Mouse (Mus musculus): Measurements from ENCODE around the gene Capn2.
A peak's percentile ranks its signal among the peaks of the same experiment; 100 is the strongest.

Capn2 gene

DNA sequence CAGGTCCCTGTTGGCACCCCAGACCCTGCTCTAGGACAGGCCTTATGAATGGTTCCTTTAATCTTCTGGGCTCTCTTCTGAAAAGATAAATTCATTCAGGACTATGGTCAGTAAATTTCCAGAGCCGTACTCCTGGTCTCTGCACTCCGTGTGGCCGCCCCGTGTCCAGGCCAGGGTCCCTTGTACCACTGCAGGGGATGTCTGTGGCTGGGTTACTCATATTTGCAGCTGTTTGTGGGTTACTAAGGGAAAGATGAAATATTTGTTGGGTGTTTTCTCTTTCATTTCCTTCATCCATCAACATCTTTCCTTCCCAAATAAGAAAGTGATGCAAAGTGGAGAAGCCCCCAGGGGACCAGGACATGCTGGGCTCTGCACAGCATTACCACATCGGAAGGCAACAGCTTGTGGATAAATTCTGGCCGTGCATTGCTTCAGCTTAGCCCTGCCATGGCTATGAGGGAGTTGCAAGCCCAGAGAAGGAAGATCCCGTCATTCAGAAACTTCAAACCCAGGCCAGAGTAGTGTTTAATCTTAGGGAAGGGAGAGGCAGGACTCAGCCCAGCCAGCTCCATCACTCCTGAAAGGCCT, 15.5 kb downstream of the Capn2 start:
- DNase-seq, result no peak

DNA sequence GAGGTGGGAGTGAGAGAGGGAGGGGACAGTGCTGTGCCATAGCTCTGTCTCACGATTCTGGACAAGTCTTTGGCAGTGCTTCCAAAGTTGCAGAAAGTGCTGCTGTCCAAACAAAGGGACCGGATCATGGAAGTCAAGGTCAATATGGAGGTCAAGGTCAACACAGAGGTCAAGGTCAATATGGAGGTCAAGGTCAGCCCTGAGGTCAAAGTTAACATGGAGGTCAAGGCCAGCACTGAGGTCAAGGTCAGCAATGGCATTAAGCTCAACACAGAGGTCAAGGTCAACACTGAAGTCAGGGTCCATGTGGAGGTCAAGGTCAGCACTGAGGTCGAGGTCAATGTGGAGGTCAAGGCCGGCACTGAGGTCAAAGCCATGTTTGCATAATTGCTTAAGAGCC, 16.6 kb downstream of the Capn2 start:
- DNase-seq, result no peak

DNA sequence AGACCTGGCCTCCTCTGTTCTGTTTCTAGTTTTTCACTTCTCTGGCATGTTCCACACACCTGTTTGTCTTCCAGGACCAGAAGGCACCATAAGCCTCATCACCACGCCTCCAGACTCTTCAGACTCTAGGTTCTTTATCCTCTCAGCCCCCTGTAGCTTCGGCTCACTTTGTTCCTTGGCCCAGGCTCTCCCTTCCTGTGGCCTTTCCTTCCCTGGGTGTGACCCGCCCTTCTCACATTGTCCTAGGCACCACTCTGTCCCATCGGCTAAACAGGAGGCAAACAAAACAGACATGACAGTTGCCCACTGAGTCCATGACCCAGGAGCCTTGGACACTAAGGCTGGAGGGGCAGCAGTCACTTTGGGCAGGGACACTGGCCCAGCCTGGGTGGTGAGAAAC, 17.2 kb downstream of the Capn2 start:
- DNase-seq, result no peak

DNA sequence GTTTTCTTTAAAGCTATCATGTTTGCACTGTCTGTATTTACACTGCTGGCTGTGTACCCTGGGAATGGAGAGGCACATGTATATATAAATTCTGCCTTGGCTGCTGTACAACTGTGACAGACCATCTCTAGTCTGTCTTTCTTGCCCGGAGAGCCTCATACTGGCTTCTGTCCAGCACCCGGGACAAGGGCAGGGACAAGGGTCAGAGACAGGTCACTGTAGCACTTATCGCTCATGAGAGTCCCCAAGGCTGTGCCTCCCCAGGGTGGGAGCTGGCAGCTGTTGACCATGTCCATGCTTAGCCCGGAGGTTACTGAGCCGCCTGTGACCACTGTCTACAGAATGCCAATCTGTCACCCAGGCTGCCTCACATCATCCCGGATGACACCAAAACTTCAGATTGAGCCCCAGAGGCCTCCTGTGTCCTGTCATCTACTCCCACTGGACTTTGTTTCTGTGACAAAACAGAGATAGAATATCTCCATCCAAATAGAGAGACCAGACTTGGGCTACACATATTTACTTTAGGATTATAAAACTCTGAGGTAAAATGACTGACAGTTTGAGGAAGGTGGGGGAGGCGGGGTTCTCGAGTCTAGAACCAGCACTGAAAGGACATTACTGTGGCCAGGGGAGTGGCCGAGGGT, 17.8 kb downstream of the Capn2 start:
- DNase-seq, result no peak

GRCm38 (mm10) chr1:182497736-182498135, 19.7 kb downstream of the Capn2 start:
- DNase-seq, result no peak

GRCm38 (mm10) chr1:182496685-182497084, 20.7 kb downstream of the Capn2 start:
- no peak for DNase-seq

- no peak for DNase-seq
Observed at GRCm38 (mm10) chr1:182494285-182495145, 22.9 kb downstream of the Capn2 start.

GRCm38 (mm10) chr1:182491839-182492238, 25.6 kb downstream of the Capn2 start:
- no peak for DNase-seq

DNA sequence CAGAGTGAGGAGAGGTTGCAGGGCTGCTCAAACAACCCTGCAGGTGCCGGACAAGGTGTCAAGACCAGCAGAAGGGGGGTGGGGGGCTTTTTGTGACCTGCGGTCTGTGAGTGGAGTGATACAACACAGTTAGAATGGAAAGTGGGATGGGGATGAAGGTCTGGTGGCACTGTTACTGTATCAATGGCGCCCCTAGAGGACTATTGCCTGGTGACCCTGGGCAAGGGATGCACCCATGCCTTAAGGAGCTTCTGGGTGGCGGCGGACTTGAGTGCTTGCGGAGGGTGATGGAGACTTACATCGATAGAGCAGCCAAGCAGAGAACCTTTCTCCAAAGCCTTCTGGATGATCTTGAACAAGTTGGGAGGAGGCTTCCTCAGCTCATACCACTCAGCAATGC, 26.8 kb downstream of the Capn2 start:
- no peak for DNase-seq

DNA sequence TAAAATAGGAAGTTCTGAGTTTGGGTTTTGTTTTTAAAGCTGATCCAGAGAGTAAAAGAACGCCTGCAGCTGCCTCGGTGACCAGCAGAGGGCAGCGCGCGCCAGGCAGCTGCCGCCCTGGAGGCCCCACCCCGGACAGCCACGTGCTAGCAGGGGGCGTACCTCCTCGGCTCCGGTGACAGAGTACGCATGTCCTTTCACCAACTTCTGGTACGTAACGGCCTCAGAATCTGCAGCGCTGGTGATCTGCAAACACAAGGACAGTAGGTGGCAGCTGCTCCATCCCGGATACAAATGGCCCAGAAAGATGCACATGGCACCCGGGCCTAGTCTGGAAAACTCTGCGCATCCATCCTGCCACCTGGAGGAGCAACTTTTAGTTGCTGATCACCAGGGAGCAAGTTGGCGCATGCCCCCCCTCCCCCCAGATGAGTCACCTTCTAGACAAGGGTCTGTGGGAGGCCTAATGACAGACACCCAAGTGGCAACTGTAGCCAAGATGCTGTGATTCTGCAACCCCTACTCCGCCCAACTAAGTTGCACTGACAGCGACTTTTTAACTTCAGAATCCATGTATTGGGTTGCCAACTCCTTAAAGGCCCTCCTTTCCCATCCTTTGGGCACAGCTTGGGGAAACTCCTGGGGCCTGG, 27.5 kb downstream of the Capn2 start:
- peak; percentile 86 for DNase-seq

- no peak for DNase-seq
Observed at GRCm38 (mm10) chr1:182488503-182488902, 28.9 kb downstream of the Capn2 start.

- no peak for DNase-seq
Observed at GRCm38 (mm10) chr1:182483910-182484274, 33.5 kb downstream of the Capn2 start.

DNA sequence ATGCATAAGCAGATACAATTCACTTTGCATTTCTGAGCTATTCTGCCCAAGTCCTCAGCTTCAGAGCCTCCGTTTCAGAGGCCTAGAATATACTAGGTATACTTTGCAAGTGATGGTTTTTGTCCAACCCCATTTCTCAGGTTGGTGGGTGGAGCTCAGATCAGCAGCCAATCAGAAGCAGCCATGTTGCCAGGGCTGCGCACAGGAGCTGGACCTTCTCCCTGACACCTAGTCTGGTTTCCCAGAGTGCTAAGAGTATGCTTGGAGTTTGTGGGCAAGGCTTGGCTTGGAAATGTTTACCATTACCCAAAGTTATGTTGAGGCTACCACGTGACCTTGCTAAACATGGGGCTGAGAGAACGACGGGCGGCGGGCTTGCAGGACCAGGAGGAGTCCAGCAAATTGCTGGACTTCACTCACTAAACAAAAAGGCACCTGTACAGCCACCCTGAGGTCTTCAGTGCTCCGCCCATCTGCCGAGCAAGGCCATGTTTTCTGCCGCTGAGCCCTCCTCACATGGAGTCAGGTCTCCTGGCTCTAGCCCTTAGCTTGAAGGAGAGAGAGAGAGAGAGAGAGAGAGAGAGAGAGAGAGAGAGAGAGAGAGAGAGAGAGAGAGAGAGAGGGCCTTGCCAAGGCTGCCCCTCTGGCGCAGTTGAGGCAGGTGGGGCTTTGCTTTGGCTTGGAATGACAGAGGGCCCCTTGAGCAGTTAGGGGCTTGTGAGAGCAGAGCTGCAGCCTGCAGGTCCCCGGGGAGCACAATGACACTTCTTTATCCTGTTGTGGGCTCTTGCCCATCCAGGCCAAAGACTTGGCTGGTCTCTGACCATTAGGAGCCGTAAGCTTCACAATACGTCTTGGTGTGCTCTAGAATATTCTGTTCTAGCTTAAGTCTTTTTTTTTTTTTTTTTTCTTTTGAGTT, 34.2 kb downstream of the Capn2 start:
- DNase-seq, result no peak

- no peak for DNase-seq
Observed at GRCm38 (mm10) chr1:182481646-182482295, 35.6 kb downstream of the Capn2 start.

GRCm38 (mm10) chr1:182481138-182481537, 36.3 kb downstream of the Capn2 start:
- no peak for DNase-seq

DNA sequence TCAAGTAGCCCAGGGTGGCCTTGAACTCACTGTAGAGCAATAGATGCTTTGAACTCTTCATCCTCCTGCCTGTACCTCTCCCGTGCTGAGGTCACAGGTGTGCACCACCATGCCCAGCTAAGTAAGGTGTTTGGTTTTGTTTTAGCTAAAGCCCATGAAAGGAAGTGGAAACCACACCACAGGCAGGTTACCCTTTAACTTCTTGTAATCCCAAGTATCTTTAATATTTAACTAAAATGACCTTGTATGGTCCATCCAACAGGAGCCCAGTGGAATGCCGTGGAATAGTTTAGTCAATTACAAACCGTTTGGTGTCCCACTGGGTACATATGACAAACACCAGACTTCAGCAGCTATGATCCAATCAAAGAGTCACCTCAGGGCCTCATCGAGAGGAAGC, 38.5 kb downstream of the Capn2 start:
- no peak for DNase-seq

GRCm38 (mm10) chr1:182475005-182475796, 42.2 kb downstream of the Capn2 start:
- no peak for DNase-seq

- no peak for DNase-seq
Observed at GRCm38 (mm10) chr1:182465978-182466377, 51.4 kb downstream of the Capn2 start.

DNA sequence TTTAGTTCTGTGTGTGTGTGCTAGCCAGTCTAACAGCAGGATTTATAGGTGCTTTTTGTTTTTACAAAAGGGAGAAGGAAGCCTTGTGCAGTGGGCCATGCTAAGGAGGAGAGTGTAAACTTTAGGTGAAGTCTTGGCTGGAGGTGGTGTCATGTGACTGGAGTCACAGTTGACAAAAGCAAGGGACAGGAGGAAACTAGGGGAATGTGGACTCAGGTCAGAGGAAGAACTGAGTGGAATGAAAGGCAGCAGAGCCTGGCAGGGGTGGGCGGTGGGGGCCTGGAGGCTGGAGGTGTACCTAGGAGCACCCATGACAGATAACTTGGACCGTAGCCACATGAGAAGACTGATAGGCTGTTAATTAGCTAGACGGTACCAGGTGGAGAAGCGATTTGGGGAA, 52.1 kb downstream of the Capn2 start:
- DNase-seq, result no peak

- peak; percentile 89 for DNase-seq
Observed at GRCm38 (mm10) chr1:182461813-182462212, 55.6 kb downstream of the Capn2 start.

DNA sequence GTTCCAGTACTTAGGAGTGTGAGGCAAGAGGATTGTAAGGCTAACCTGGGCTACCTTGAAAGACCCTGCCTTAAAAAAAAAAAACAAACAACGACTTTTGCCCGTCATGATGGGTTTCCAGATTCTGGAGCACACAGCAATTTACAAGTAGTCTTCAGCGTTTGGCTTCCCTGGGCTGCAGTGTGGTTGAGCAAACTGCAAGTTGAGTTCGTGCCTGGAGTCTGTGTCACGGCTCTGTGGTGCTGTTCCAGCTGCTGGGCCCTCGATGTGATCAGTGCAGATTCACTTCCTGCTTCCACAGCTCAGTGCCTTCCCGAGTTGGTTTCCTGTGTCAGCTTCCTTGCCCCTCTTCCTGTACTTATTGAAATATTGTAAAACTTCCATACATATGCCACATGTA, 56.1 kb downstream of the Capn2 start:
- no peak for DNase-seq

All from cerebellum, adult 11 months (tissue).